Mouse (Mus musculus) limb, embryonic 12.5 days (tissue): Measurements from ENCODE around the gene Gpatch11. TPM values are rescaled to one million over a fixed set of nuclear protein-coding genes. Genes with fewer than 3 reads are reported as not detected.

ENCODE experiments used
- ATAC-seq: fragments of 200-750 bp; cut with Nextera tagmentation; 2 replicates; pipeline ENCODE4 v1.8.0; 2017; ENCODE audit warnings: low read depth, moderate TSS enrichment; ENCODE audit not compliant: insufficient number of reproducible peaks, insufficient read depth, low FRiP score, low TSS enrichment
- H3K27ac ChIP-seq: fragments of 300-500 bp; sonication (generic); 2 replicates; pipeline ENCODE4 v1.5.1; 2016; ENCODE audit warnings: mild to moderate bottlenecking, moderate library complexity
- H3K27me3 ChIP-seq: fragments of 300-500 bp; sonication (generic); 2 replicates; pipeline ENCODE4 v1.6.1; 2016; ENCODE audit warnings: mild to moderate bottlenecking, moderate library complexity
- H3K36me3 ChIP-seq: fragments of 300-500 bp; sonication (generic); 2 replicates; pipeline ENCODE4 v1.6.1; 2016; ENCODE audit warnings: mild to moderate bottlenecking, moderate library complexity
- H3K4me1 ChIP-seq: fragments of 300-500 bp; sonication (generic); replicated peaks from 2 replicates; pipeline ENCODE4 v1.6.1; 2016
- H3K4me2 ChIP-seq: fragments of 300-500 bp; sonication (generic); 2 replicates; pipeline ENCODE4 v1.6.1; 2016; ENCODE audit warnings: mild to moderate bottlenecking, moderate library complexity
- H3K4me3 ChIP-seq: fragments of 300-500 bp; sonication (generic); replicated peaks from 2 replicates; pipeline ENCODE4 v1.5.1; 2016; ENCODE audit warnings: mild to moderate bottlenecking
- H3K9ac ChIP-seq: fragments of 300-500 bp; sonication (generic); replicated peaks from 2 replicates; pipeline ENCODE4 v1.6.1; 2016; ENCODE audit warnings: mild to moderate bottlenecking, moderate library complexity
- H3K9me3 ChIP-seq: fragments of 300-500 bp; sonication (generic); 2 replicates; pipeline ENCODE4 v1.6.1; 2016; ENCODE audit warnings: mild to moderate bottlenecking, moderate library complexity
- WGBS: fragments of 180-500 bp; shearing (Covaris S2); methylation state at CpG from one replicate; pipeline ENCODE4 v1.1.7; 2016; 5-methylcytosine and 5-hydroxymethylcytosine counted together
- polyA plus RNA-seq: library from polyadenylated mRNA; unstranded; fragments of >200 nt; fragmentation: Nextera tagmentation; extraction: Ambion mirVana; gene quantifications from 2 replicates; pipeline ENCODE4 v1.2.1, GENCODE M21; 2016

Gene Gpatch11
- polyA plus RNA-seq, 1 experiment from 2014 or later = 48.2 TPM

- Histone ChIP-seq H3K9ac (no peak overlapping the region), H3K4me3 (no peak overlapping the region), H3K27me3 (no peaks in the 10 kb centered on the region), H3K9me3 (no peaks in the 10 kb centered on the region), H3K4me2 (peak overlapping the region; percentile 39), H3K27ac (no peak overlapping the region), H3K36me3 (no peaks in the 10 kb centered on the region), H3K4me1 (no peaks in the 10 kb centered on the region)
- WGBS = 34% methylated on average over 8 of the region's 8 CpGs
- ATAC-seq = no peak
These were observed 60.0 kb downstream of the Gpatch11 start for GRCm38 (mm10) chr17:78895394-78895793.

Other genes with a start within 250 kb of the Gpatch11 start
- gene Strn, start 98.4 kb upstream of the Gpatch11 start, polyA plus RNA-seq = 6.1 and 6.7 TPM in 2 replicates
- 15.9 and 21.6 TPM in 2 replicates for gene Heatr5b, start 203 bp upstream of the Gpatch11 start, polyA plus RNA-seq
- gene Eif2ak2, start 47.0 kb downstream of the Gpatch11 start, polyA plus RNA-seq = 16.1 TPM in 2 replicates
- gene Sult6b1, start 71.4 kb downstream of the Gpatch11 start, polyA plus RNA-seq = 0.10 TPM in 1 of 2 replicates, not detected in the other
- 106 and 107 TPM in 2 replicates for gene Cebpzos, start 80.9 kb downstream of the Gpatch11 start, polyA plus RNA-seq
- 70.8 and 73.4 TPM in 2 replicates for gene Cebpz, start 101.5 kb downstream of the Gpatch11 start, polyA plus RNA-seq
- 50.7 and 59.4 TPM in 2 replicates for gene Ndufaf7, start 101.6 kb downstream of the Gpatch11 start, polyA plus RNA-seq
- gene Prkd3, start 185.2 kb downstream of the Gpatch11 start, polyA plus RNA-seq = 56.8 and 57.6 TPM in 2 replicates
- 2.6 and 3.1 TPM in 2 replicates for gene Qpct, start 216.3 kb downstream of the Gpatch11 start, polyA plus RNA-seq